ENCODE assay signal across 25 mouse cellular contexts in the genomic region with DNA sequence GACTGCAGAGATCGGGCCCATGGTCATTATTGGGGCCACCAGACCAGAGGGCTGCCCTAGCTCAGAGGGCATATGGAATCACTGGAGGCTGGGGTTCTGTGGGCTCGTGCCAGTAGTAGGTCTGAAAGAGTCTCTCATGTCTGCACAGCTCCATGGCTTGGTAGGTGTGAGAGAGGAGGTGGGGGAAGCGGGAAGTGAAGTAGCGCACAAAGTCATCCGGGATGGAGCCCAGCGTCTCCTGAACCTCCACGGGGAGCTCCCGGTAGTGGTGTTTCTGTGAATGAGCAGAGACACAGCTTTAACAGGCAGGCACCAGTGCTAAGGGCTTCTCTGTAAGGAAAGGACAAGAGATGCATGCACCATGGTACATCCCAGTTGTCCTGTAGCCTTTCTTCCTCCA. TPM values are rescaled to one million over a fixed set of nuclear protein-coding genes. Genes with fewer than 3 reads are reported as not detected.
"Had no signal": no experiment of that assay in that cellular context is flagged by ENCODE, and none has a peak within 500 bp of the region (broad histone marks: within the 10 kb centered on the region; RNA-seq: fewer than 3 reads in every experiment).

No protein-coding gene starts in this region.

- DNase-seq: heart, postnatal 10 days; heart, postnatal 14 days; heart, postnatal 36 days; heart, postnatal 4 days; kidney, adult 11 months; kidney, adult 18-20 months; kidney, adult 2 months; kidney, adult 8-10 months; kidney, adult 9 months; kidney, postnatal 10 days; kidney, postnatal 14 days; kidney, postnatal 25 days; kidney, postnatal 36 days; kidney, postnatal 4 days; layer of hippocampus, adult 9-11 months; layer of hippocampus, postnatal 36 days had no signal

RNA-seq across cellular contexts. Expression of a gene that starts 33.2 kb away (rescaled TPM):
- total RNA-seq: hematopoietic stem cell, adult 5-6 weeks; hindbrain, postnatal 0 days; layer of hippocampus, adult 18-20 months; layer of hippocampus, adult 2 months; layer of hippocampus, postnatal 25 days; layer of hippocampus, postnatal 36 days; left cerebral cortex, adult 18-20 months; left cerebral cortex, adult 2 months; left cerebral cortex, adult 8-10 months had no signal

RNA-seq across cellular contexts. Expression of a gene that starts 45.4 kb away (rescaled TPM):
- total RNA-seq: hematopoietic stem cell, adult 5-6 weeks; layer of hippocampus, adult 2 months; layer of hippocampus, postnatal 14 days; layer of hippocampus, postnatal 36 days; left cerebral cortex, adult 18-20 months; left cerebral cortex, adult 2 months had no signal
